Mouse (Mus musculus): ENCODE measurements at regions not wholly inside any gene's neighbourhood (a gene's known extent, or its start where the extent isn't known, plus 50 kb on each side); places are given as distances from the start of the nearest gene placed in this dataset.

DNA sequence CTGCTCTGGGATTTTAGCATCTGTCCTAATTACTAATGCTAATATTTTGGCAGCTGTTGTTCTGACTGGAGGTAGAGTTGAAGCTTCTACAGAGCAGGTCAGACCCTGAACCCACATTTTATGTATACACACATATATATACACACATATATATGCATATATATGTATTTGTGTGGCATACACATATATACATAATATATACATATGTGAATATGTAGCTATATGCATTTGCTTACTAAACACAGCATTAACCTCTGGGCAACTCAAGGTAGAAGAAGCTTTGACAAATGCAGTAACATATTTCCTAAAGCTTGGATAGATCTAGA, 54.4 kb upstream of the Cadps start:
- TF ChIP-seq CTCF (IDR thresholded peaks at IDR 0.05; ENCODE audit: borderline replicate concordance, extremely low read depth, insufficient read depth, insufficient read length) (no peak), POLR2A (IDR thresholded peaks at IDR 0.05; ENCODE audit: borderline replicate concordance, extremely low read depth, insufficient read depth, insufficient read length, poor library complexity, severe bottlenecking) (no peak)

All from brain, embryonic 14.5 days (tissue).